Mouse (Mus musculus) MEL (cell line): Measurements from ENCODE around the gene Serpina3n. TPM values are rescaled to one million over a fixed set of nuclear protein-coding genes. Genes with fewer than 3 reads are reported as not detected.
A peak's percentile ranks its signal among the peaks of the same experiment; 100 is the strongest.

Experiments
- DNase-seq: peaks from one replicate; pipeline ENCODE4 v3.0.0; 2011; ENCODE audit warnings: low read depth, low spot score
- H3K27ac ChIP-seq: 2 replicates; pipeline ENCODE4 v1.5.1; 2012; ENCODE audit warnings: low read depth, mild to moderate bottlenecking, control low read depth, low read length, moderate library complexity; ENCODE audit not compliant: control insufficient read depth
- H3K27me3 ChIP-seq, 2 experiments: fragments of 150-350 bp in 1 of 2; sonication (generic) in 1 of 2; 2 replicates each; pipeline ENCODE4 v1.6.1; 2012; ENCODE audit warnings: low read length in 2 of 2, mild to moderate bottlenecking in 2 of 2, improper control_type of control experiment in 1 of 2, moderate library complexity in 1 of 2; ENCODE audit not compliant: insufficient read depth in 2 of 2, control insufficient read depth in 1 of 2
- H3K36me3 ChIP-seq, 2 experiments: 2 replicates each; pipeline ENCODE4 v1.6.1; 2012 to 2014; ENCODE audit warnings: low read length in 2 of 2, improper control_type of control experiment in 1 of 2, inconsistent platforms in 1 of 2, mild to moderate bottlenecking in 1 of 2; ENCODE audit not compliant: insufficient read depth in 2 of 2, control insufficient read depth in 1 of 2
- H3K4me1 ChIP-seq, 2 experiments: fragments of 150-350 bp in 1 of 2; sonication (generic) in 1 of 2; 2 replicates each; pipeline ENCODE4 v1.6.1; 2012; ENCODE audit warnings: low read length in 2 of 2, improper control_type of control experiment in 1 of 2, mild to moderate bottlenecking in 1 of 2; ENCODE audit not compliant: insufficient read depth in 2 of 2, control insufficient read depth in 1 of 2
- H3K4me3 ChIP-seq, 2 experiments: fragments of 150-350 bp in 1 of 2; sonication (generic) in 1 of 2; 2 replicates each; pipeline ENCODE4 v1.5.1; 2012; ENCODE audit warnings: low read depth in 2 of 2, low read length in 2 of 2, mild to moderate bottlenecking in 2 of 2, moderate library complexity in 2 of 2, control low read depth in 1 of 2, improper control_type of control experiment in 1 of 2; ENCODE audit not compliant: control insufficient read depth in 1 of 2, insufficient read depth in 1 of 2
- H3K79me2 ChIP-seq: 2 replicates; pipeline ENCODE4 v1.6.1; 2012; ENCODE audit warnings: mild to moderate bottlenecking, low read length, moderate library complexity; ENCODE audit not compliant: control insufficient read depth, poor library complexity, insufficient read depth
- H3K9ac ChIP-seq: 2 replicates; pipeline ENCODE4 v1.6.1; 2012; ENCODE audit warnings: low read depth, mild to moderate bottlenecking, control low read depth, low read length, moderate library complexity; ENCODE audit not compliant: control insufficient read depth, poor library complexity, severe bottlenecking
- H3K9me3 ChIP-seq: fragments of 150-350 bp; sonication (generic); replicated peaks from 2 replicates; pipeline ENCODE4 v1.6.1; 2012; ENCODE audit warnings: mild to moderate bottlenecking, low read length, improper control_type of control experiment, moderate library complexity; ENCODE audit not compliant: insufficient read depth
- BHLHE40 ChIP-seq: IDR thresholded peaks from 2 replicates; pipeline ENCODE4 v1.6.1; 2012; ENCODE audit warnings: low read depth, mild to moderate bottlenecking, inconsistent platforms, low read length, improper control_type of control experiment, borderline replicate concordance
- CHD2 ChIP-seq: IDR thresholded peaks from 2 replicates; pipeline ENCODE4 v1.6.1; 2011; ENCODE audit warnings: low read length, improper control_type of control experiment
- CTCF ChIP-seq, 3 experiments: IDR thresholded peaks in 2 of 3; conservative IDR thresholded peaks in 1 of 3; 2 replicates each; pipeline ENCODE4 v1.5.1; 2011 to 2012; ENCODE audit warnings: low read length in 3 of 3, low read depth in 2 of 3, mild to moderate bottlenecking in 2 of 3, improper control_type of control experiment in 1 of 3, inconsistent platforms in 1 of 3, mixed read lengths in 1 of 3, moderate library complexity in 1 of 3; ENCODE audit not compliant: control insufficient read depth in 1 of 3, insufficient read depth in 1 of 3, poor library complexity in 1 of 3, severe bottlenecking in 1 of 3
- EP300 ChIP-seq, 2 experiments: IDR thresholded peaks; 2 replicates each; pipeline ENCODE4 v1.6.1; 2011; ENCODE audit warnings: improper control_type of control experiment in 2 of 2, low read length in 2 of 2, low read depth in 1 of 2, mild to moderate bottlenecking in 1 of 2
- ETS1 ChIP-seq: IDR thresholded peaks from 2 replicates; pipeline ENCODE4 v1.6.1; 2012; ENCODE audit warnings: low read depth, mild to moderate bottlenecking, inconsistent platforms, low read length, improper control_type of control experiment, moderate library complexity
- HCFC1 ChIP-seq: IDR thresholded peaks from 2 replicates; pipeline ENCODE4 v1.6.1; 2012; ENCODE audit warnings: low read depth, mild to moderate bottlenecking, inconsistent platforms, low read length, improper control_type of control experiment, moderate library complexity
- KAT2A ChIP-seq: conservative IDR thresholded peaks from 2 replicates; pipeline ENCODE4 v1.6.1; 2012; ENCODE audit warnings: low read depth, low read length, improper control_type of control experiment, inconsistent platforms
- MAFK ChIP-seq: IDR thresholded peaks from 2 replicates; pipeline ENCODE4 v1.6.1; 2011; ENCODE audit warnings: low read depth, mild to moderate bottlenecking, low read length, improper control_type of control experiment, borderline replicate concordance
- MYC ChIP-seq: IDR thresholded peaks from 2 replicates; pipeline ENCODE4 v1.6.1; 2011; ENCODE audit warnings: low read depth, mild to moderate bottlenecking, low read length, improper control_type of control experiment, moderate library complexity
- RCOR1 ChIP-seq: IDR thresholded peaks from 2 replicates; pipeline ENCODE4 v1.6.1; 2012; ENCODE audit warnings: low read depth, mild to moderate bottlenecking, inconsistent platforms, low read length, improper control_type of control experiment
- SIN3A ChIP-seq: IDR thresholded peaks from 2 replicates; pipeline ENCODE4 v1.6.1; 2012; ENCODE audit warnings: low read length, improper control_type of control experiment, inconsistent platforms
- TCF12 ChIP-seq: IDR thresholded peaks from 2 replicates; pipeline ENCODE4 v1.6.1; 2014; ENCODE audit warnings: low read depth, mild to moderate bottlenecking, inconsistent platforms, low read length, improper control_type of control experiment, moderate library complexity
- ZC3H11A ChIP-seq: IDR thresholded peaks from 2 replicates; pipeline ENCODE4 v1.6.1; 2012; ENCODE audit warnings: low read depth, mild to moderate bottlenecking, inconsistent platforms, low read length, improper control_type of control experiment
- polyA plus RNA-seq, 2 experiments: library from polyadenylated mRNA; stranded (reverse) in 1 of 2; unstranded in 1 of 2; fragments of >175 nt in 1 of 2; fragments of >200 nt in 1 of 2; gene quantifications; 2 replicates each; pipeline versions ENCODE4 v1.2.1 to v1.2.4; 2012; ENCODE audit warnings: low replicate concordance in 2 of 2, low read depth in 1 of 2; ENCODE audit not compliant: insufficient read length in 2 of 2, insufficient read depth in 1 of 2, missing spikeins in 1 of 2
- total RNA-seq: library from RNA; depleted of rRNA; stranded (reverse); fragments of 300-350 nt; gene quantifications from 2 replicates; pipeline ENCODE4 v1.2.3, GENCODE M21; 2012

The Serpina3n gene
- total and polyA plus RNA-seq, 3 experiments: not detected

- H3K27ac ChIP-seq: no peak overlapping the region
- no peak for DNase-seq
- H3K9ac ChIP-seq: no peak overlapping the region
- no peaks in the 10 kb centered on the region for H3K79me2 ChIP-seq
- no peaks in the 10 kb centered on the region for H3K9me3 ChIP-seq
- H3K4me1 ChIP-seq: no peaks in the 10 kb centered on the region
- no peaks in the 10 kb centered on the region for H3K36me3 ChIP-seq
- H3K27me3 ChIP-seq: no peaks in the 10 kb centered on the region
- TF ChIP-seq ETS1: no peak
- peak in 2 of 3 experiments; percentile 5 to 31; a peak in 3 of 6 replicates for TF ChIP-seq CTCF (IDR thresholded peaks at IDR 0.05 in 2 of 3, conservative IDR thresholded peaks at IDR 0.05 in 1 of 3; ENCODE audit: control insufficient read depth in 1 of 3, insufficient read depth in 1 of 3, low read depth in 2 of 3, low read length in 3 of 3, poor library complexity in 1 of 3, severe bottlenecking in 1 of 3)
- no peak overlapping the region for H3K4me3 ChIP-seq
These were observed 41.6 kb downstream of the Serpina3n start for GRCm38 (mm10) chr12:104448099-104448498.

- Histone ChIP-seq H3K4me3 (no peak overlapping the region), H3K27me3 (no peaks in the 10 kb centered on the region), H3K27ac (no peak overlapping the region), H3K9ac (no peak overlapping the region), H3K9me3 (no peaks in the 10 kb centered on the region), H3K79me2 (no peaks in the 10 kb centered on the region), H3K36me3 (no peaks in the 10 kb centered on the region), H3K4me1 (no peaks in the 10 kb centered on the region)
- DNase-seq: no peak
- TF ChIP-seq MYC (no peak), KAT2A (no peak)
These were observed 43.7 kb downstream of the Serpina3n start for GRCm38 (mm10) chr12:104450257-104450656.

GRCm38 (mm10) chr12:104453002-104453401 lies 46.5 kb downstream of the Serpina3n start:
- TF ChIP-seq ZC3H11A (no peak), BHLHE40 (no peak), CHD2 (no peak), HCFC1 (no peak), SIN3A (no peak), TCF12 (no peak), RCOR1 (no peak), EP300 (IDR thresholded peaks at IDR 0.05; ENCODE audit: low read depth in 1 of 2, low read length in 2 of 2) (no peak), MAFK (no peak)
- H3K9ac ChIP-seq: no peak overlapping the region
- no peak overlapping the region for H3K27ac ChIP-seq
- H3K27me3 ChIP-seq: no peaks in the 10 kb centered on the region
- DNase-seq: no peak
- H3K4me3 ChIP-seq: no peak overlapping the region
- no peaks in the 10 kb centered on the region for H3K9me3 ChIP-seq
- no peaks in the 10 kb centered on the region for H3K4me1 ChIP-seq
- no peaks in the 10 kb centered on the region for H3K79me2 ChIP-seq
- H3K36me3 ChIP-seq: no peaks in the 10 kb centered on the region
